ENCODE assay signal across 8 mouse cellular contexts in genomic region chr12:82170461-82171279, GRCm38 (mm10). TPM values are rescaled to one million over a fixed set of nuclear protein-coding genes. Genes with fewer than 3 reads are reported as not detected.
A peak's percentile ranks its signal among the peaks of the same experiment; 100 is the strongest.
DNase-seq lines count a peak whose midpoint lies in the region; ATAC-seq lines count a peak whose summit lies in the region.

No protein-coding gene starts in this region.

- no peak for ATAC-seq in liver, embryonic 11.5 days (replicated peaks; ENCODE audit: low FRiP score)
- ATAC-seq in neural tube, embryonic 15.5 days (ENCODE audit: low FRiP score): no peak

- H3K9ac ChIP-seq in liver, embryonic 11.5 days (ENCODE audit: low read depth, low read length): peak overlapping the region; percentile 88
- H3K9ac ChIP-seq in neural tube, embryonic 15.5 days (replicated peaks): peak overlapping the region; percentile 85

- no peaks in the 10 kb centered on the region for H3K9me3 ChIP-seq in liver, embryonic 11.5 days (ENCODE audit: control insufficient read depth, low read length)
- no peaks in the 10 kb centered on the region for H3K9me3 ChIP-seq in neural tube, embryonic 15.5 days (replicated peaks)

- peak; percentile 33 for DNase-seq in cerebellum, adult 11 months
- no peak for DNase-seq in cerebellum, adult 11-12 months
- peak; percentile 22 to 37 for DNase-seq in urinary bladder, postnatal 36 days (ENCODE audit: low spot score in 2 of 2)
- DNase-seq in urinary bladder, postnatal 4 days (ENCODE audit: low spot score in 2 of 2): no peak
- DNase-seq in heart, postnatal 10 days: peak; percentile 38 to 56
- DNase-seq in liver, embryonic 11.5 days (ENCODE audit: low spot score): no peak
- no peak for DNase-seq in ovary, postnatal 10 days (ENCODE audit: low spot score)

- WGBS in liver, embryonic 11.5 days: 4% methylated on average over 29 of the region's 29 CpGs
- WGBS in neural tube, embryonic 15.5 days: 1% methylated on average over 29 of the region's 29 CpGs

- no peak overlapping the region for H3K27ac ChIP-seq in liver, embryonic 11.5 days (ENCODE audit: low read depth, low read length)
- H3K27ac ChIP-seq in neural tube, embryonic 15.5 days (replicated peaks): peak overlapping the region; percentile 93

- H3K4me3 ChIP-seq in liver, embryonic 11.5 days (ENCODE audit: low read depth, low read length): peak overlapping the region; percentile 95
- H3K4me3 ChIP-seq in neural tube, embryonic 15.5 days (replicated peaks): peak overlapping the region; percentile 74

- H3K4me1 ChIP-seq in liver, embryonic 11.5 days (replicated peaks; ENCODE audit: control insufficient read depth, insufficient read depth, low read length): peaks cover 34% of the 10 kb centered on the region
- peaks cover 54% of the 10 kb centered on the region for H3K4me1 ChIP-seq in neural tube, embryonic 15.5 days

- intact Hi-C loops in heart, postnatal 10 days (cut with DNase I): loop anchor here (5.0 kb wide), 1 partner anchor 107 kb away; no protein-coding TSS in a partner anchor

- H3K4me2 ChIP-seq in liver, embryonic 11.5 days: peak overlapping the region; percentile 94
- H3K4me2 ChIP-seq in neural tube, embryonic 15.5 days: peak overlapping the region; percentile 94

- no peaks in the 10 kb centered on the region for H3K36me3 ChIP-seq in liver, embryonic 11.5 days (ENCODE audit: control insufficient read depth, insufficient read depth, low read length)
- H3K36me3 ChIP-seq in neural tube, embryonic 15.5 days: no peaks in the 10 kb centered on the region

- no peaks in the 10 kb centered on the region for H3K27me3 ChIP-seq in liver, embryonic 11.5 days (replicated peaks; ENCODE audit: control insufficient read depth, insufficient read depth, low read length)
- H3K27me3 ChIP-seq in neural tube, embryonic 15.5 days (replicated peaks): no peaks in the 10 kb centered on the region

RNA-seq across cellular contexts. Expression of gene Sipa1l1, which starts 1.6 kb away (rescaled TPM):
- 10 to 100 TPM; 19.4 to 19.9 TPM for total RNA-seq in heart, postnatal 10 days (2021)
- 21.0 and 21.1 TPM in 2 replicates for polyA plus RNA-seq in liver, embryonic 11.5 days (2014; fragmentation: Nextera tagmentation; extraction: Ambion mirVana)
- polyA plus RNA-seq in neural tube, embryonic 15.5 days (2015; fragmentation: Nextera tagmentation; extraction: Ambion mirVana): 10.9 and 16.9 TPM in 2 replicates

Comparison
In these comparisons a context has a peak if more than half of its experiments do, and no peak if none do; other contexts are left out.
1. DNase-seq: peak in cerebellum, adult 11 months (single experiment), urinary bladder, postnatal 36 days (2 of 2) and heart, postnatal 10 days (2 of 2); none in cerebellum, adult 11-12 months (single experiment), urinary bladder, postnatal 4 days (0 of 2), liver, embryonic 11.5 days (single experiment) and ovary, postnatal 10 days (single experiment).